Mouse (Mus musculus): Measurements from ENCODE around the gene Stc2. TPM values are rescaled to one million over a fixed set of nuclear protein-coding genes. Genes with fewer than 3 reads are reported as not detected.

Gene Stc2
- polyA plus RNA-seq, 2 experiments: 0.18 to 0.46 TPM

DNA sequence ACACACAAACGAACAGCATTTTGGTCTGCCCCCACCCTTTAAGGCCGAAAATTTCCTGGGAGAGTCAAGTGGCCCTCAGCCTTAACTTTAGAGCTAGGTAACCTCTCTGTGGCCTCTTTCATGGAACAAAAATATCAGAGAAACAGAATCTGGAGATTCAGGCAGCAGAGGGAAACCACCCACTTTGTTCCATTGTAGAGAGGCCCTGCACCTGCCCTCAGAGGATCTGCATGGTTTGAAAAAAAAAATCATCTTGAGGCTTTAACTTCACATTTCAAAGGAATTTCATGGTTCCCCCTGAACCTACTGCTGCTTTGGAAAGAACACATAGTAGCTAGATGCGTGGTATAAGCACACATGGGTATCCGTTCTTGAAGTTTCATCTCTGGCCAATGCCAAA is 2.3 kb upstream of the Stc2 start:
- no peak overlapping the region for H3K9ac ChIP-seq (replicated peaks)
- H3K4me1 ChIP-seq (replicated peaks; ENCODE audit: control insufficient read depth in 2 of 2, insufficient read depth in 2 of 2, low read length in 1 of 2): peaks cover 0 to 2% of the 10 kb centered on the region in 2 experiments; a peak in 1 of 4 replicates
- no peaks in the 10 kb centered on the region for H3K36me3 ChIP-seq (replicated peaks; ENCODE audit: control insufficient read depth, insufficient read depth, low read depth)
- no peaks in the 10 kb centered on the region for H3K9me3 ChIP-seq (ENCODE audit: control insufficient read depth, low read length)
- WGBS (ENCODE audit: insufficient replicate concordance): 56% methylated on average over 4 of the region's 4 CpGs
- no peak for DNase-seq (ENCODE audit: low read depth in 3 of 3, low spot score in 3 of 3)
- no peak overlapping the region for H3K4me2 ChIP-seq (ENCODE audit: low read depth)
- no peak for ATAC-seq (ENCODE audit: insufficient read depth)
- peaks cover 43% of the 10 kb centered on the region for H3K27me3 ChIP-seq (ENCODE audit: control insufficient read depth, insufficient read depth, low read length)
- H3K27ac ChIP-seq: no peak overlapping the region
- no peak for TF ChIP-seq EP300 (IDR thresholded peaks at IDR 0.05; ENCODE audit: low read depth)
- no peak for TF ChIP-seq CTCF (IDR thresholded peaks at IDR 0.05; ENCODE audit: low read depth)
- H3K4me3 ChIP-seq (ENCODE audit: insufficient read depth in 1 of 2, low read depth in 2 of 2, low read length in 2 of 2): no peak overlapping the region

DNA sequence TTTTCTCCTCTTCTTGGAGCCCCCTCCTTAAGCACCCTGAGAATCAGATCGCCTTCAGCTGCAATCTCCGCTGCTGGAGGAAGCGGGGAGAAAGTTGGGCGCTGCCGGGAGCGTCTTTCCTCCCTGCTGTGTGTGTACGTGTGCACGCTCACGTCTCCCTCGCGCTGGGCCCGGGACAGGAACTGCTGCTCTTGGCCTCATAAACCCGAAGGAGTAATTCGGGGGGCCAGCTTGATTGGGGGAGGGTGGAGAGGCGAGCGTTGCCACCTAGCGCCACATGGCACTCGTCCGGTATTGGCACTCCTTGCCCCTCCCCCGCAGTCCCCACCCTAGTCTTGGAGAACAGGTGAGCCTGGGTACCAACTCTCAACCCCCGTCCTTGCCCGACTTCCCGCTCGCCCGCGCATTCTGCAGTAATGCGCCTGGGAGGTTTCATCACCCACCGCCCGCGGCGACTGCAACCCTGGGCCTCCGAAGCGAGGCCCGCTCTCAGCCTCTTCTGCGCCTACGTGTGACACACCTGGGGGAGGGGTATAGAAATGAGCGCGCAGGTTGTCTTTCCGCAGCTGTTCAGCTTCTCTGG is 1.5 kb upstream of the Stc2 start:
- Histone ChIP-seq H3K4me2 (ENCODE audit: low read depth) (peak overlapping the region; percentile 40), H3K4me3 (ENCODE audit: insufficient read depth in 1 of 2, low read depth in 2 of 2, low read length in 2 of 2) (no peak overlapping the region), H3K4me1 (replicated peaks; ENCODE audit: control insufficient read depth in 2 of 2, insufficient read depth in 2 of 2, low read length in 1 of 2) (peaks cover 0 to 2% of the 10 kb centered on the region in 2 experiments; a peak in 1 of 4 replicates), H3K9me3 (ENCODE audit: control insufficient read depth, low read length) (no peaks in the 10 kb centered on the region), H3K9ac (replicated peaks) (no peak overlapping the region), H3K27ac (no peak overlapping the region), H3K27me3 (ENCODE audit: control insufficient read depth, insufficient read depth, low read length) (peaks cover 43% of the 10 kb centered on the region), H3K36me3 (replicated peaks; ENCODE audit: control insufficient read depth, insufficient read depth, low read depth) (no peaks in the 10 kb centered on the region)
- TF ChIP-seq EP300 (IDR thresholded peaks at IDR 0.05; ENCODE audit: low read depth) (no peak), CTCF (IDR thresholded peaks at IDR 0.05; ENCODE audit: low read depth) (no peak)
- WGBS (ENCODE audit: insufficient replicate concordance): 2% methylated on average over 39 of the region's 39 CpGs
- DNase-seq (ENCODE audit: low read depth in 3 of 3, low spot score in 3 of 3) (no peak), ATAC-seq (ENCODE audit: insufficient read depth) (no peak)

DNA sequence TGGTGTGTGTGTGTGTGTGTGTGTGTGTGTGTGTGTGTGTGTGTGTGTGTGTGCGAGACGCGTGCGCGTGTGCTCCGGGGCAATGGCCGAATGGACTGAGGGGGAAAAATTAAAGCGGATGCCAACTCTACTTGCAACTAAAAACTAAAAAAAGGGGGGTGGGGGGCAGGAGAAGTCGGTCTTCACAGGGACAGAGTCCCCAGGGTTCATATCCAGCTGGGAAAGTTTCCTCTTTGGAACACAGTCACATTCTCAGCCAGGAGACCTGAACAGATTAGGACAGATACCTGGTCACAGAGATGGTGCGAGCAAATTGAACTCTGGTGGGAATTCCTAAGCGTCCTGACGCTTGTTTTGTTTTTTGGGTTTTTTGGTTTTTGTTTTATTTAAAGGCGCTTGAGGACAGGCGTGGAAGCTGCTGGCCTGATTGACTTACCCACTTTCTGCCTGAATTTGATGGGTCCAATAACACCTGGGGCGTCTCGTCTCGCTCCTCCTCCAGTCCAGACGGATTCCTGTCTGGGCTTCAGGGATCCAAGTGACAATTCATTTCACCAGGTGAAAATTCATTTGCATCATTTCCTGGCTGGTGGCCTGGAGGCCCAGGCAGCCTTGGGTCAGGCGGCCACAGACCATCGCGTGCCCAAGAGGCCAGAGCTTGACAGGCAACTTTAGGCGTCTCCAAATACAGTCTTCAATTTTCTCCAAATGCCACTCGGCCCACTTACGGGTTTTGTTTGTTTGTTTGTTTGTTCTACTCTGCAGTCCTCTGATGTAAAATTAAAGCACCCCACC is 759 bp upstream of the Stc2 start:
- no peak for DNase-seq (ENCODE audit: low read depth in 3 of 3, low spot score in 3 of 3)

DNA sequence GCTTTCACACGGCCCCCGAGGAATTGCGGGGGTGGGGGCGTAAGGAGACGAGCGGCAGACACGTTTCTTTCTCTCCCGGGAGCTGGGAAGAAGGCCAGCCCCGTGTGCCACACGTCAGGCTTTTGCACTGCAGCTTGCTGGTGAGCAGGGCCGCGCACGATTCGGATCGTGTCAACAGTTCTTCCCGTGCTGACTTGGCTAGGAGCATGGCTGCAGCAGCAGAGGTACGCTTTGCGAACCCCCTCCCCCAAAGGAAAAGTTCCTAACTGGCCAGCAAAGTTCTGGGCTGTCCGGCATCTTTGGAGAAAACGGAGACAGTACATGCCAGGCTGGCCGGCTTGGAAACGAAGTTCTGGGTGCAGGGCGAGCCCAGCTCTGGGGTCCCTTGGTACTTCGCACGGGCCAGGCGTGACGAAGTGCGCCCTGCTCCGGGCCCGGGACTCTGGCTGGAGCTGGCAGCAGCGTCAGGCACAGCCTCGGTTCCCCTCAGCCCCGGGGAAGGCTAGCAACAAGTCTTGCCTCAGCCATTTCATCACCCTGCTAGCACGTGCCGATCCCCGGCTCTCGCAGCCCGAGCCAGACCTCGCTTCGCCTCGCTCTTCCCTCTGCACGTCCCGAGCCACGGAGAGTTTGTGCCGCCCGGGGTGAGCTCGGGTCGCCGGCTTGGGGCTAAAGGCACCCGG is 768 bp downstream of the Stc2 start:
- Histone ChIP-seq H3K36me3 (replicated peaks; ENCODE audit: control insufficient read depth, insufficient read depth, low read depth) (no peaks in the 10 kb centered on the region), H3K4me1 (replicated peaks; ENCODE audit: control insufficient read depth in 2 of 2, insufficient read depth in 2 of 2, low read length in 1 of 2) (peaks cover 0 to 2% of the 10 kb centered on the region in 2 experiments; a peak in 1 of 4 replicates), H3K27me3 (ENCODE audit: control insufficient read depth, insufficient read depth, low read length) (peaks cover 43% of the 10 kb centered on the region), H3K27ac (no peak overlapping the region), H3K9me3 (ENCODE audit: control insufficient read depth, low read length) (no peaks in the 10 kb centered on the region), H3K9ac (replicated peaks) (no peak overlapping the region), H3K4me3 (ENCODE audit: insufficient read depth in 1 of 2, low read depth in 2 of 2, low read length in 2 of 2) (peak overlapping the region; percentile 27 to 38), H3K4me2 (ENCODE audit: low read depth) (peak overlapping the region; percentile 66)
- ATAC-seq (ENCODE audit: insufficient read depth) (peak; percentile 30; the same call in 1 of the 2 replicates), DNase-seq (ENCODE audit: low read depth in 3 of 3, low spot score in 3 of 3) (no peak)
- no peak for TF ChIP-seq EP300 (IDR thresholded peaks at IDR 0.05; ENCODE audit: low read depth)
- no peak for TF ChIP-seq CTCF (IDR thresholded peaks at IDR 0.05; ENCODE audit: low read depth)
- WGBS (ENCODE audit: insufficient replicate concordance): under 1% methylated on average over 50 of the region's 50 CpGs

More for the DNA sequence above, 759 bp upstream of the Stc2 start:
- WGBS (ENCODE audit: insufficient replicate concordance): 2% methylated on average over 23 of the region's 24 CpGs
- H3K4me3 ChIP-seq (ENCODE audit: insufficient read depth in 1 of 2, low read depth in 2 of 2, low read length in 2 of 2): peak overlapping the region in 1 of 2 experiments; percentile 27; a peak in 1 of 4 replicates
- no peaks in the 10 kb centered on the region for H3K36me3 ChIP-seq (replicated peaks; ENCODE audit: control insufficient read depth, insufficient read depth, low read depth)
- H3K9ac ChIP-seq (replicated peaks): no peak overlapping the region
- no peaks in the 10 kb centered on the region for H3K9me3 ChIP-seq (ENCODE audit: control insufficient read depth, low read length)
- H3K4me2 ChIP-seq (ENCODE audit: low read depth): peak overlapping the region; percentile 66; the same call in 1 of the 2 replicates
- ATAC-seq (ENCODE audit: insufficient read depth): no peak
- peaks cover 43% of the 10 kb centered on the region for H3K27me3 ChIP-seq (ENCODE audit: control insufficient read depth, insufficient read depth, low read length)
- H3K4me1 ChIP-seq (replicated peaks; ENCODE audit: control insufficient read depth in 2 of 2, insufficient read depth in 2 of 2, low read length in 1 of 2): peaks cover 0 to 2% of the 10 kb centered on the region in 2 experiments; a peak in 1 of 4 replicates
- TF ChIP-seq CTCF (IDR thresholded peaks at IDR 0.05; ENCODE audit: low read depth): no peak
- no peak for TF ChIP-seq EP300 (IDR thresholded peaks at IDR 0.05; ENCODE audit: low read depth)
- H3K27ac ChIP-seq: no peak overlapping the region

Measured in liver, embryonic 14.5 days (tissue).